Mouse (Mus musculus): ENCODE data around the gene Ubqln4.
"Not testable (repeated sequence)": the region's sequence is repeated elsewhere in the genome, so short reads cannot be mapped to it uniquely, and the experiment has no call there.

Ubqln4 gene

DNA sequence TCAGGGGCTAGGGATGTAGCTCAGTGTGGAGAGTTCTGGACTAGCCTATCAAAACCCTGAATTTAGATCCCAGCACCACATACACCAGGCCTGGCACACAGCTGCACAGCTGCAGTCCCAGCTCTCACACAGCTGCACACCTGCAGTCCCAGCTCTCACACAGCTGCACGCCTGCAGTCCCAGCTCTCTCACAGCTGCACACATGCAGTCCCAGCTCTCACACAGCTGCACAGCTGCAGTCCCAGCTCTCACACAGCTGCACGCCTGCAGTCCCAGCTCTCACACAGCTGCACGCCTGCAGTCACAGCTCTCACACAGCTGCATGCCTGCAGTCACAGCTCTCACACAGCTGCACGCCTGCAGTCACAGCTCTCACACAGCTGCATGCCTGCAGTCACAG is 43.0 kb downstream of the Ubqln4 start:
- not testable (repeated sequence) for DNase-seq (ENCODE audit: low spot score in 2 of 2)

DNA sequence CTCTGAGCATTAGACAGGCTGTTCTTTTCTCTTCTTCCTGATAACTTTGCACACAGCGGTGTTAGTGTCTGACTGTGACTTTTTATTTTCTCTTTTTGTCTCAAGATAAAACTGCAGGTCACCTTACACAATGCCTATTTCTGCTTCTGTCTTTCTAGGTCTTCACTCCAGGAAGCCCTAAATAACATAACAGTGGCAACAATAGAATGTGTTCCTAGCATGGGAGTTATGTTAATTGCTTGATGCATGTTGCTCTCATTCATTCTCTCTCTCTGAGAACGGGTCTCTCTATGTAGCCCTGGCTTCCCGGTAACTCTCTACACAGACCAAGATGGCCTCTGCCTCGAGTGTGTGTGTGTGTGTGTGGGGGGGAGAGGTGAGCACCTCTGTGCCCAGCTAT is 48.9 kb downstream of the Ubqln4 start:
- DNase-seq (ENCODE audit: low spot score in 2 of 2), result no peak

DNA sequence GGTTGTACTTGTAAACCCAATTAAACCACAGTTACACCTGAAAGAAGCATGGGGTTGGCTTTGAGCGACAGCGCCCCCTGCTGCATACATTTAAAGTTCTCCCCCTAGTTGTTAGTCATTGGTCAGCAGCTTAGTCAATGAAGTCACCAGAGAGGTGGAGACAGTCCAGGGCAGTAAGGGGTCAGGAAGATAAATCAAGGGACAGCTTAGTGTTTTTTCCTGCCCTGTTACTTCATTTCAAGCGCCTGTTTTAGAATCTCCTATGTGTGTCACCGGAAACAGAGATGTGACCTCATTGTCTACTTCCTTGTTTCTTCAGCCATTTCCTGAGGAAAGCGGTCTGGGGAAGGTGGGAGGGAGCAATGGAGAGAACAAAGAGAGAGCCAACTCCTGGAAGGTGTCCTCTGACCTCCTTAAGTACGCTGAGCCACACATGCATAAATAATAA is 50.2 kb downstream of the Ubqln4 start:
- DNase-seq (ENCODE audit: low spot score in 2 of 2), result peak in 1 of 2 experiments; percentile 52

DNA sequence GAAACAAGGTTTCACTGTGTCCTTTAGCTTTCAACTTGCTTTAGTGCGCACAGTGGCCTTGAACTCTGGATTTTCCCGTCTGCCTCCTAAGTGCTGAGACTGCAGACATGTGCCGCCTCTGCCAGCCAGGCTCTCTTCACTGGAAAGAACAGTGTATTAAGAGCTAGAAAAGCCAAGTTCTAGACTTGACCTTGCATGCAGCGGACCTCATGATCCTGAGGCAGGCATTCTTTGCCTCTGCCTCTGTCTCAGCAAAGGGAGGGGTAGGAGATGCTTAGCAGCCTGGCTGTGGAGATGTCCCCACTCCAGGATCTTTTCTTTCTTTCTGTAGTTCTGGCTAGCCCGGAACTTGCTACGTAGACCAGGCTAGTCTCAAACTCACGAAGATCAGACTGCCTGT is 51.3 kb downstream of the Ubqln4 start:
- DNase-seq (ENCODE audit: low spot score in 2 of 2), result no peak

DNA sequence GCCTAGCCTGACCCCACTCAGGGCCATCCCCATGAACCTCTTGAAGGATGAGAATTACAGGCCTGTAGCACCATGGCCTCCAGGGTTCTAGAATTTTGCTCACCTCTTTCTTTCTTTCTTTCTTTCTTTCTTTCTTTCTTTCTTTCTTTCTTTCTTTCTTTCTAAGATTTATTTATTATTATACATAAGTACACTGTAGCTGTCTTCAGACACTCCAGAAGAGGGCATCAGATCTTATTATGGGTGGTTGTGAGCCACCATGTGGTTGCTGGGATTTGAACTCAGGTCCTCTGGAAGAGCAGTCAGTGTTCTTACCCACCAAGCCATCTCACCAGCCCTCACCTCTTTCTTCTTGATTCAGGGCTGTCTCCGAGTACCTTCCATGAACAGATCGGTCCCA is 52.1 kb downstream of the Ubqln4 start, which contains the start of gene Arhgef2:
TSS of gene Arhgef2 (plus strand) at position 301 of the 400 bp plus-strand sequence.
- not testable (repeated sequence) for DNase-seq (ENCODE audit: low spot score in 2 of 2)

DNA sequence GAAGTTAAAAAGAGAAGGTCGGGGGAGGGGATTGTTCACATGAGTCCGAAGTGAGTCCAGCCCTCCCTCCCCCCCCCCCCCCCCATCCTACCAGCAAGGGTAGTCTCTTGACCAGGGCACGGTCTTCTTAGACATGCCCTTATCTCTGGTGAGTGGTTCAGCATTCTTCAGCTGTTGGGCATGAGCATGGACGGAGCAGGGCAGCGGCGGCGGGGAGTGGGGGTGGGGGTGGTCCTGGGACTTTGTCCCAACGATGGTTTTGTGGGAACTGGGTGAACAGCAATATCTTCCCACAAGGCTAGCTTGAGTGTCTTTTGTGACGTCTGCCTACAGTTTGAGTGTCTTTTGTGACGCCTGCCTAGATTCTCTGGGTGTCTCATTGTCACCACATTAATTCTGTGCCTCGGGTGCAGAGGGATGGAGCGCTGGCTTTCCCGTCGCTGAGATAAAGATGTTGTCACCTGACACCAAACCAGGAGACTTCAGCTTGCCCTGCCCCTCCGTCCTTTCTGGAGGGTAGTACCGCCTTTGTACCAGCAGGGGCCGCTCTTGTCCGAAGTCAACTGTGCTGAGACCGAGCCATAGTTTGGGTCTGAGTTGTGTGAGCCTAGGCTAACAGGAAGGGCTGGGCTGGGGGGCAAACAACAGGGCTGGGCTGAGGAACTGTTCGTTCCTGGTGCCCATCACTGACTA is 53.7 kb downstream of the Ubqln4 start:
- DNase-seq (ENCODE audit: low spot score in 2 of 2), result peak; percentile 89

DNA sequence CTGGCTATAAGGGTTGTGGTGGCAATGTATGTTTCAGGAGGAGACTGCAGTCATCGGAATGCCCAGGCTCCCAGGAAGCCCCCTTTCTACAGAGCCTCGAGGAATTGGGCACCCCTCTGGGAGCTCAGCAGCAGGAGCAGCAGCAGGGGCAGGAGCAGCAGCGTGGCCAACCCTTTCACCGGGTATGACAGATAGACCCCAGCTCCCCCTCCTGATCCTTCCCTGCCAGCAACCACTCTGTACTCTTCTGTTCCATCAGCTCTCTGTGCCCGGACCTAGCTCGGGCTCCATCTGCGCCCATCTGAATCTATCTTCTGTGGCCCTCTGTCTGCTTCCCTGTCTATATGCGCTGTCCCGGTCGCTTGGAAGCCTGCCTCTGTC is 54.2 kb downstream of the Ubqln4 start:
- DNase-seq (ENCODE audit: low spot score in 2 of 2), result no peak

DNA sequence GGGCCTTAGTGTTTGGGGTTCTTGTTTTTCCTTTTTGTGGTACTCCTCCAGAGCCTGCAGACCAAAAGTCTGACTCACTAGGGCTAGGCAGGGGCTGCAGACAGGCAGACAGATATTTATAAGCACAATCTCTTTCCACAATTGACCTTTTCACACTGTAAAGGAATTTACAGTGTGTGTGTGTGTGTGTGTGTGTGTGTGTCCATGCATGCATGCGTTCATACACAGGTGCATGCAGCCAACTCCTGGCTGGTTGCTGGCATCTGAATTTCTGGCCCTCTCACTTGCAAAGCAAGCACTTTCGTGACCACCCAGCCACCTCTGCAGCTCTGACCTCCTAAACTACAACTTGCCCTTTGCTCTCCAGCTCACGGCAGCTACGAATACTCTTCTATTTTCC is 55.5 kb downstream of the Ubqln4 start:
- no peak for DNase-seq (ENCODE audit: low spot score in 2 of 2)

DNA sequence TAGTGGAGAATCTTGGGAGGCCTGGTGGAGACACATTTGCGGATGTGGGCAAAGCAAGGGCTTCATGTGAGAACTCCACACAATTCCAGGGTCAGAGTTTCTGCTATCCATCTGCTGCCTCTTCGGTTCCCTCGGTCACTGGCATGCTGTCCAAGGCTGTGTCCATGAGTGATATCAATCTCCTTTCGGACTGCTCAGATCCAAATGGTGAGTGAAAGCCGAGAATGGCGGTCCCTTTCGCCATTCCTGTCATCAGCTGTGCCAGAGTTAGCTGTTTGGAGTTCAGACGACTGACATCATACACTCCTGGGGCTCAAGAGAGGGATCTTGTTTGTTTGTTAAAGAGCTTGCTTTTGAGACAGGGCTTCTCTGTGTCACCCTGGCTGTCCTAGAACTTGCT is 60.9 kb downstream of the Ubqln4 start:
- no peak for DNase-seq (ENCODE audit: low spot score in 2 of 2)

DNA sequence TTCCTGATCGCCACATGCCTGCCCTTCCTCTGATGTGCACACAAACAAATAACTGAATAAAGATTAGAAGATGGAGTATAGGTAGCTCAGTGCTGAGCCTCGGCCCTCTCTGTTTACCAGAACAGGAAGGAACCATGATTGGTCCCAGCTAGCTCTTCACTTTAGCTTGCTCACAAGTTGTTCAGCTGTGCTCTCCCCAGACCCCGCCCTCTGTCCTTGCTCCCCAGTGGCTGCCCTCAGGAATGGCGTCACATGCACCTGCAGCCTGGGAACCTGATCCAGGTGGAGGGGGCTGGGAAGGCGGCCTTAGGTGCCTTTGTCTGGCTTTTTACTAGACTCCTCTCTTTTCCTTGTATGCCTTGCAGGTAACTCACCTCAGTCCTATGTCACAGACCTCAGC is 61.6 kb downstream of the Ubqln4 start:
- no peak for DNase-seq (ENCODE audit: low spot score in 2 of 2)

DNA sequence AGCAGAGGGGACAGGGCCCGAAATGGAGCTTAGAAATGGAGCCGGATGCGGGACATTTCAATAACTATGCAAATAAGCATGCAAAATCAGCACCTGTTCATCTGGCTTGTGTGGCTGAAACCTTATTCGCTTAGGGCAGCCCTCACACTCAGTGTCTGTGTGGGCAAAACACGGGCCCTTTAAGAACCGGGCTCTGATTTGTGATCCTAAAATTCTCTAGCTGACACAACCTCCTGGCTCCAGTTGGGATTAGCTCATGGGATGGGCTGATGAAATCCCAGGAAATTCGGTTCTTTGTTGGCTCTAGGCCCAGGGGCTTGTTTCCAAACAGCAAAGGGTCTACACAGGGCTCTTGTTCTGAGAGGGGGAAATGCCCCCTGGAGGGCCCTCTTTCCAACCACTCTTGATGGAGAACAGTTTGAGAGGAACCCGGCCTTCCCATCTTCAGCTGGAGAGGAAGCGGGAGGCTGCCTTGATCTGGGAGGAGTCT is 62.4 kb downstream of the Ubqln4 start:
- no peak for DNase-seq (ENCODE audit: low spot score in 2 of 2)

DNA sequence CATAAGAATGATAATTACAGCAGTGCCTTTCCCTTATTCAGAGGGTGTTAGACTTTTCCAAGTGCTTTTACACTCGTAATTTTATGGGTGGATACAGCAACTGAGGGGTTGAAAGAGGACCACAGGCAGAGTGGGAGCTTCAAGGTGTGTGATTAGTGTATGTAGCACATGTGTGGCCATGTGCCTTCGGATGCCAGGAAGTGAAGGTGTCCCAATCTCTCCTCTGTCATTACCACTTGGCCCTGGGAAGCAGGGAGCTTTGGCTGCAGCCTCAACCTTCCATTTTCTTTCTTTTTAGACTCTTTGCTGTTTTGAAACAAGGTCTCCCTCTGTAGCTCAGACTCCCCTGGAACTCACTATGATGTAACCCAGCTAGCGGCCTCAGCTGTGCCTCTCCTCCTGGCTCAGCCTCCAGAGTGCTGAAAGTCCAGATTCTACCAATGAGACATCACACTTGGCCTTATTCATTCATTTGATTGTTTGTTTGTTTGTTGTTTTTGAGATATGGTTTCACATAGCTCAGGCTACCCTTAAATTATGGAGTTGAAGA is 63.5 kb downstream of the Ubqln4 start:
- DNase-seq (ENCODE audit: low spot score in 2 of 2), result no peak

DNA sequence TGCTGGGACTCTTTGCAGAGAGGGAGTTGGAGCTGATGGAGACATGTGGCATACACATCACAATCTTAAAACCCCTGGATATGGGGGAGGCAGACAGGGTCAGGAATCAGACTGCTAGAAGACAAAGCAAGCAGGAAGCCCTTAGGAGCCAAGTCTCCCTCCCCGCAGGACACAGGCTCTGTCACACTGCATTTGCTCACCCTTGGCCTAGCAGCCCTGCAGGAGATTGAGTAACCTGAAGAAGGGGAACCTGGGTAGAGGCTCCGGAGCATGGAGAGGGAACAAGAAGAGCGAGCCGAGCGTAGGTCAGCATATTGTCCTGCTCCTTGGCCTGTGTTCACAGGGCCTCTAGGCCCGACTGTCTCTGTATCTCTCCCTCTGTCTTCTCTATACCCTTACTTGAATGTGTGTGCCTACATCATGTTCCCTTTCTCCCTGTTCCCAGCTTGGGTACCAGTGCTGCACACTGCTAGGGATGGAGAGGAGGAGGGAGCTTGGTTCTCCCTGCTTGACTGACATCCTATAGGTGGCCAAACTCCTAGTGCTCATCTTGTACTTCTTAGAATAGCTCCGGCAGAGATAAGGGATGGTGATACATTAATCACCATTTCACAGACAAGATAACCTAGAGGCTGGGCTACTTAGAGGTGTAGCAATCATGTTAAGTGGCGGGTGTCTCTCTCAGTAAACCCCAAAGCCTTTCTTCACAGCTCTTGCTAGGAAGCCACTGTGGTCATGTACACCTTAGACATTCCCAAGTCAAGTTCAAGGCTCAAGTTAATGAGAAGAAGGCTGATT is 64.7 kb downstream of the Ubqln4 start:
- no peak for DNase-seq (ENCODE audit: low spot score in 2 of 2)

All from frontal cortex, postnatal 25 days (tissue).